Mouse (Mus musculus) brain, embryonic 14.5 days (tissue): ENCODE measurements around the gene Ggt5.

ENCODE experiments used
- CTCF ChIP-seq: fragments of 200-500 bp; IDR thresholded peaks from 2 replicates; pipeline ENCODE4 v1.5.1; 2012; ENCODE audit warnings: inconsistent platforms, mild to moderate bottlenecking, moderate library complexity, borderline replicate concordance; ENCODE audit not compliant: insufficient read depth, insufficient read length; ENCODE audit errors: extremely low read depth
- POLR2A ChIP-seq: fragments of 200-500 bp; IDR thresholded peaks from 2 replicates; pipeline ENCODE4 v1.6.1; 2012; ENCODE audit warnings: mild to moderate bottlenecking, inconsistent platforms, borderline replicate concordance; ENCODE audit not compliant: poor library complexity, insufficient read depth, insufficient read length, severe bottlenecking; ENCODE audit errors: extremely low read depth

DNA sequence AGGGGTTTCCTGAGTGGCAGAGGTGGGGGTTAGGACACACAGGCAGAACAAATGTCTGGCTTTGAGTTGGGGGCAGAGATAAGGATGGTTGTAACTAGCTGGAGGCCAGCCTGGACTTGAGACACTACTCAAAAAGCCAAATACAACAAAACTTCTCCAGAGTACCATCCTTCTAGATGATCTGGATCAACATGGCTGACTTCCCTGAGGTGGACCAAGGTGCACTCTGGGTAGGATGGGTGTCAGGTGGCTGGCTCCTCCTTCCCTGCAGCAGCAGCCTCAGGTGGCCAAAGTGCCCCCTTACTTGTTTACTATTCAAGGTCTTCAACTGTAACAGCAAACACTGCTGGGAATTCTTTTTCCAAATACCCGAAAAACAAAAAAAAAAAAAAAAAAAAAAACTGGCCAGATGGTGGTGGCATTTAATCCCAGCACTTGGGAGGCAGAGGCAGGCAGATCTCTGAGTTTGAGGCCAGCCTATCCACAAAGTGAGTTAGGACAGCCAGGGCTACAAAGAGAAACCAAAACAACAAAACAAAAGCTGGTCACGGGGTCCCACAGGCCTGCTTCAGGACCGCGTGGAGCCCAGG, 60.4 kb downstream of the Ggt5 start:
- TF ChIP-seq CTCF (no peak), POLR2A (no peak)
